Mouse (Mus musculus) ES-Bruce4 (cell line): ENCODE data around the gene Gm20532. TPM values are rescaled to one million over a fixed set of nuclear protein-coding genes. Genes with fewer than 3 reads are reported as not detected.
A peak's percentile ranks its signal among the peaks of the same experiment; 100 is the strongest.

ENCODE experiments used
- H3K27ac ChIP-seq: 2 replicates; pipeline ENCODE4 v1.5.1; 2012; ENCODE audit warnings: low read length, inconsistent platforms; ENCODE audit not compliant: insufficient read depth
- H3K27me3 ChIP-seq: 2 replicates; pipeline ENCODE4 v1.6.1; 2012; ENCODE audit warnings: mild to moderate bottlenecking, low read length, inconsistent platforms; ENCODE audit not compliant: control insufficient read depth, poor library complexity, insufficient read depth, severe bottlenecking
- H3K36me3 ChIP-seq: 2 replicates; pipeline ENCODE4 v1.6.1; 2012; ENCODE audit warnings: inconsistent platforms, mild to moderate bottlenecking, low read length, moderate library complexity; ENCODE audit not compliant: control insufficient read depth, poor library complexity, insufficient read depth, severe bottlenecking
- H3K4me1 ChIP-seq: one replicate; pipeline ENCODE4 v1.8.1; 2011; ENCODE audit warnings: low read length; ENCODE audit not compliant: control insufficient read depth, insufficient read depth
- H3K4me3 ChIP-seq: 2 replicates; pipeline ENCODE4 v1.5.1; 2011; ENCODE audit warnings: low read depth, mild to moderate bottlenecking, low read length
- H3K9ac ChIP-seq: 2 replicates; pipeline ENCODE4 v1.6.1; 2012; ENCODE audit warnings: low read depth, mild to moderate bottlenecking, inconsistent platforms; ENCODE audit not compliant: poor library complexity, severe bottlenecking
- H3K9me3 ChIP-seq: replicated peaks from 2 replicates; pipeline ENCODE4 v1.6.1; 2012; ENCODE audit warnings: mild to moderate bottlenecking, low read length, inconsistent platforms; ENCODE audit not compliant: control insufficient read depth, poor library complexity, insufficient read depth, severe bottlenecking
- CTCF ChIP-seq: IDR thresholded peaks from one replicate; pipeline ENCODE4 v1.8.1; 2011; ENCODE audit warnings: low read depth, low read length
- EP300 ChIP-seq: IDR thresholded peaks from 2 replicates; pipeline ENCODE4 v1.6.1; 2011; ENCODE audit warnings: low read depth, low read length; ENCODE audit not compliant: insufficient read depth
- POLR2A ChIP-seq: IDR thresholded peaks from one replicate; pipeline ENCODE4 v1.8.1; 2011; ENCODE audit warnings: low read length; ENCODE audit not compliant: insufficient read depth
- polyA plus RNA-seq: library from polyadenylated mRNA; stranded (reverse); fragments of >200 nt; gene quantifications from 2 replicates; pipeline ENCODE4 v1.2.4, GENCODE M21; 2011; ENCODE audit warnings: low read depth; ENCODE audit not compliant: missing spikeins, insufficient read depth, insufficient read length

Gene Gm20532
- polyA plus RNA-seq, 1 experiment = not detected

DNA sequence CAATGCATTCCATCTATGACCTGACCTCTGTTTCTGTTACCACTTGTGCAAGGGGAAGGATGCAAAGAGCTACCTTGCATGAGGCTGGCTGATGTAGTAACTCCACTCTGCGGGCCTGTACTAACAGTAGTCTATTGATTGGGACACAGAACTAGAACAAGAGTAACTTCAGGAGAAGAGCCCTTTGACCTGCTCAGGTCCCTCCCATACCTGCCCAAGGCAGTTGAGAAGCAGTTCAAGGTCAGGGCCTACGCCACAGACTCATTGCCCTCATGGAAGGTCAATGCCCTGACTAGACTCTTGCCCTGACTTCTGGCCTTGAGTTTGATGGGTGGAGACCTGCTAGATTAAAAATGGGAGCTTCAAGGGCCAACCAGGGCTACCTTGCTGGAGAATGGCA is 14.2 kb downstream of the Gm20532 start:
- no peaks in the 10 kb centered on the region for H3K36me3 ChIP-seq
- no peak overlapping the region for H3K27ac ChIP-seq
- H3K9me3 ChIP-seq = no peaks in the 10 kb centered on the region
- no peak overlapping the region for H3K9ac ChIP-seq
- no peaks in the 10 kb centered on the region for H3K27me3 ChIP-seq
- H3K4me3 ChIP-seq = no peak overlapping the region
- no peaks in the 10 kb centered on the region for H3K4me1 ChIP-seq
- peak; percentile 73; the same call in 1 of the 2 replicates for TF ChIP-seq EP300
- TF ChIP-seq POLR2A = no peak
- TF ChIP-seq CTCF = no peak

DNA sequence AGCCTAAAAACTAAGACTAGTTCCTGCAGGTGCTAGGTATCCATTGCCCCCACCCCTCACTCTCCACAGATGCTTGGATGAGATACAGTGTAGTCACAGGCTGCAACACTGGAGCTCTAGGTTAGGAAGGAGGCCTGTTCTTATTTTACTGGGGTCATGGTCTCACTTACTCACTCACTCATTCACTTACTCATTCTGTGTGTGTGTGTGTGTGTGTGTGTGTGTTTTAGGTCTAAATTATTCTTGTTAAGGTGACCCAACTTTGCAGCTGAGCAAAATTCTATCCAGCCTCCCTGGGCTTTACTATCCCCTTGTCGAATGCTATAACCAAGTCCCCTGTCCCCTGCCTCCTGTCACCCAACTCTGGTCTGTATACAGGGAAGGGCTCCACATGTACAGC is 15.2 kb downstream of the Gm20532 start:
- Histone ChIP-seq H3K27ac (no peak overlapping the region), H3K4me1 (no peaks in the 10 kb centered on the region), H3K9ac (no peak overlapping the region), H3K9me3 (no peaks in the 10 kb centered on the region), H3K36me3 (no peaks in the 10 kb centered on the region), H3K27me3 (no peaks in the 10 kb centered on the region), H3K4me3 (no peak overlapping the region)
- TF ChIP-seq POLR2A (no peak), EP300 (no peak), CTCF (no peak)

DNA sequence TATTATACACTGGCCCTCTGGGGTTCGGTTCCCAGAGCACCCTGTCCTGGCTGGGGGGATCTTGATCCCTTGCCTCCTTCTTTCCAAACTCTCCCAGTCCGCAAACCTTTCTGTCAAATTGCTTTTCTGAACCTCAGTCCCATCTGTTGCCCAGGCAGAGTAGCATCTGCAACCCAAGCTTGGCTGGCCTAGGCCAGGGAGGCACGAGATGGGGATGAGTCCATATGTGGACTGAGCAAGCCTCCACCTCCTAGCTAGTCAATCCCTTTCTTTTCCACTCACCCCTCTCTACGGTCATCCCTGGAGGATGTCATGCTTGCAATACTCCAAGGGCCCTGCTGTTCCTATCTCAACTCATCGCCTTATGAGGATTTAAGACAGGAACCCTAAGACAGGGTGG is 16.2 kb downstream of the Gm20532 start:
- Histone ChIP-seq H3K36me3 (no peaks in the 10 kb centered on the region), H3K27me3 (no peaks in the 10 kb centered on the region), H3K4me1 (no peaks in the 10 kb centered on the region), H3K27ac (no peak overlapping the region), H3K9me3 (no peaks in the 10 kb centered on the region), H3K9ac (peak overlapping the region; percentile 74), H3K4me3 (peak overlapping the region; percentile 93)
- no peak for TF ChIP-seq POLR2A
- no peak for TF ChIP-seq EP300
- no peak for TF ChIP-seq CTCF

DNA sequence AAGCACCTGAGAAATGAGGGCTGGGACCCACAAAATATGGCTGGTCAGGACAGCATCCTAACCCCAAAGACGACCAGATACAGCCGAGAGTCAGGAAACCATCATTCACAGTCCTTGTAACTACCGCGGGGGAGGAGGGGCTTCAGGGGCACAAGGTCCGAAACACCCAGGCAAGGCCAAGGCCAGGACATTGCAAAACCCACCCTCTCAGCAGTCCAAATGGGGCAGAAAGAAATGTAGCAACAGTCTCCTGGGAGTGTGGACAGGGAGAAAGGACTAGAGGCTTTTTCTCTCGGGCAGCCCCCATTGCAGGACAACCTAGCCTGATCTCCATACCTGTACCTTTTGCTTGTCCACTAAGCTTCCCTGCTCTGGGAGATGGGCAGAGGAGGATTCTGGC is 16.7 kb downstream of the Gm20532 start:
- no peaks in the 10 kb centered on the region for H3K4me1 ChIP-seq
- no peaks in the 10 kb centered on the region for H3K27me3 ChIP-seq
- peak overlapping the region; percentile 74 for H3K9ac ChIP-seq
- peak overlapping the region; percentile 93 for H3K4me3 ChIP-seq
- TF ChIP-seq CTCF (no peak), POLR2A (no peak), EP300 (no peak)
- no peaks in the 10 kb centered on the region for H3K36me3 ChIP-seq
- H3K27ac ChIP-seq = no peak overlapping the region; the same call in 1 of the 2 replicates
- H3K9me3 ChIP-seq = no peaks in the 10 kb centered on the region

DNA sequence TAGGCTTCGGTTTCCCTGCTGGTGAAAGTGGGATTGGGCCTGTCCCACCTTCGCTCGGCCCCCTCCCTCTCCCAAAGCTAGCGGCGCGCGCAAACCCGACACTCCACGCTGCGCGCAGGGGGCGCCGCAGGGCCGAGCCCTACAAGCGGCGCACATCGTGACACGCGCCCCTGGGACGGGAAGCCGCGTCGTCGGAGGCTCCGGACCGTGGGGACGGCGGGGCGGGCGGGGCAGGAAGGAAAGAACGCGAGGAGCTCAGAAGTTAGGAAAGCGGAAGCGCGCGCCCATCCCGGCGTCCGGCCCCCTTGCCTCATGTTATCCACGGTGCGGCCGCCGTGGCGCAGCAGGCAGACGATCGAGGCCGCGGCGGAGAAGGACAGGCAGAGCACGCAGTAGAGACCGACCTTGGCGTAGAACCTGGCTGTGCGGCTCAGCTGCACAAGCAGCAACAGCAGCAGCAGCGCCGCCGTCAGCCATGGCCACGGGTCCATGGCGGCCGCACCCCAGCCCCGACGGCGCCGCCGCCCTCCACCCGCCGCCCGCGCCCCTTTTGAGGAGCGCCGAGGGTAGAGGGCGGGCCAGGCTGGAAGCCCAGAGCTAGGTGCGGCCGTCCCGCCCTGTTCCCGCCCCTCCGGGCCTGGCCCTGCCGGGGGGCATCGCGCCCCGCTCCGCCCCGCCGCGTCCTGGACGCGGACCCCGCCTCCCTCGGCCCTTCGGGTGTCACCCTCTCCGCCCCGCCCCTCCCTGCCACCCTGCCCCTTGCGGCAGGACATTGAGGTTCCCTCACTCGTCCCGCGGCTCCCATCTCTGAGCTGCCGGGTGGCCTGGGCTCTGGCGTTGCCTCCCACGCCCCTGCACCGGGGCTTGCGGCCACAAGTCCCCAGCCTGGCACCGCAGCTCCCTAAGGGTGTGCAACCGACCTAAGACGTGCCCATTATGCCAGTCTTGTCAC is 17.6 kb downstream of the Gm20532 start, which contains the start of gene Agpat2:
Agpat2 (minus strand) TSS at position 698 of the 952 bp plus-strand sequence.
- Histone ChIP-seq H3K9me3 (no peaks in the 10 kb centered on the region), H3K27me3 (no peaks in the 10 kb centered on the region), H3K9ac (peak within 1 kb of the TSS; percentile 74), H3K4me3 (peak within 1 kb of the TSS; percentile 93), H3K27ac (peak within 1 kb of the TSS; percentile 7; the same call in 1 of the 2 replicates), H3K36me3 (no peaks in the 10 kb centered on the region), H3K4me1 (no peaks in the 10 kb centered on the region)
- TF ChIP-seq POLR2A (peak; percentile 42), EP300 (no peak)

DNA sequence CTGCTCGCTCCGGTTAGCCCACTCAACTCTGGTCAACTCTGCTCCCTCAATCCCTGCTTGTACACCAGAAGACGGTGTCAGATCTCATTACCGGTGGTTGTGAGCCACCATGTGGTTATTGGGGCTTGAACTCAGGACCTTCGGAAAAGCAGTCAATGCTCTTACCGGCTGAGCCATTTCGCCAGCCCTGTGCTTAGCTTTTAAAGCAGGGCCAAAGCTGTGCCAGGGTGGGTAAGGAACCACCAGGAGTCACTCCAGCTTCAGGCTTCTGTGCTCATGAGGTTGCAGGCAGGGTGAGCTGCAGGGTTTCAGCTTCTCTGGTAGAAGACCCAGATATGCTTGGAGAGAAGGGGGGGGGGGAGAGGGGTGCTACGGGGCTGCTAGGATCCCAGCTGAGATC is 18.9 kb downstream of the Gm20532 start:
- TF ChIP-seq POLR2A (no peak), CTCF (no peak), EP300 (no peak)
- H3K4me1 ChIP-seq = peaks cover 4% of the 10 kb centered on the region
- H3K4me3 ChIP-seq = no peak overlapping the region
- no peaks in the 10 kb centered on the region for H3K9me3 ChIP-seq
- H3K27ac ChIP-seq = no peak overlapping the region
- H3K9ac ChIP-seq = no peak overlapping the region
- no peaks in the 10 kb centered on the region for H3K36me3 ChIP-seq
- H3K27me3 ChIP-seq = no peaks in the 10 kb centered on the region
